Mouse (Mus musculus): Measurements from ENCODE around the gene Elmo3. TPM values are rescaled to one million over a fixed set of nuclear protein-coding genes. Genes with fewer than 3 reads are reported as not detected.

The Elmo3 gene
- polyA plus RNA-seq, 1 experiment = 11.5 TPM

DNA sequence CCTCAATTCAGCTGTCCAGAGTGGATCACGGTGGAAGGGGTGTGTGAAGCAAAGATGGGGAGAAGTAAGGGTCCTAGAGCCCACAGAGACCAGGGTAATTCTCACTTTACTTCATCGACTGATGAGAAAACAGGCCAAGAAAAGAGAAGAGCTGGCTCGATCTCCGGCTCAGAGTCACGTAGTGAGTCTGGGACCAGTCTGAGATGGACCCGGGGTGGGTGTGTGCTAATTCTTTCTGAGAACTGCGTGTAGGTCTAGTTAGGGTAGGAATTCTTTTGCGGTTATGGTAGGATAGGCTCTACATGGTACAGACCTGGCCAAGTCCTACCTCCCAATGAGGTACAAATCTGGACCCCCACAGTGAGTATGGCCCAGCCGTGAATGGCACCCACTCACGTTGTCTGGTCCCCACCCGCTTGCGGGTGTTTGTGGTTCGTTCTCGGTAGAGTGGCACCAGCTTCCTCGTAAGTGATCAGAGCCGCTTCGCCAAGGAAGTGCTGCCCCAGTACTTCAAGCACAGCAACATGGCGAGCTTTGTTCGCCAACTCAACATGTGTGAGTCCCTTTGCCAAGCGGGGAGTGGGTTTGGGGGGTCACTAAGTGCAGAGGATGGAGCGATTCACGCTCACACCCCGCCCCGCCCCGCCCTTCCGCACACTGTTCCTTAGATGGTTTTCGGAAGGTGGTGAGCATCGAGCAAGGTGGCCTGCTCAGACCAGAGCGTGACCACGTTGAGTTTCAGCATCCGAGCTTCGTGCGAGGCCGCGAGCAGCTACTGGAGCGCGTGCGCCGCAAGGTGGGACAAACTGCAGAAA, 35.1 kb upstream of the Elmo3 start:
- 10% methylated on average over 39 of the region's 39 CpGs for WGBS
- no peak for TF ChIP-seq CTCF (IDR thresholded peaks at IDR 0.05; ENCODE audit: control insufficient read depth, insufficient read depth, low read length)
- no peak for TF ChIP-seq POLR2A (IDR thresholded peaks at IDR 0.05; ENCODE audit: borderline replicate concordance, control insufficient read depth, low read depth, low read length)

GRCm38 (mm10) chr8:105270916-105271186, 34.5 kb upstream of the Elmo3 start:
- H3K27ac ChIP-seq (ENCODE audit: control insufficient read depth, insufficient read depth, low read depth, low read length, poor library complexity) = no peak overlapping the region
- no peak overlapping the region for H3K4me3 ChIP-seq (replicated peaks; ENCODE audit: control insufficient read depth, low read depth, low read length)
- WGBS = 18% methylated on average over 11 of the region's 11 CpGs
- TF ChIP-seq CTCF (IDR thresholded peaks at IDR 0.05; ENCODE audit: control insufficient read depth, insufficient read depth, low read length) (no peak), POLR2A (IDR thresholded peaks at IDR 0.05; ENCODE audit: borderline replicate concordance, control insufficient read depth, low read depth, low read length) (no peak)
- H3K4me1 ChIP-seq (ENCODE audit: control insufficient read depth, insufficient read depth, low read length) = no peaks in the 10 kb centered on the region

More for the DNA sequence above, 35.1 kb upstream of the Elmo3 start:
- Histone ChIP-seq H3K4me3 (replicated peaks; ENCODE audit: control insufficient read depth, low read depth, low read length) (no peak overlapping the region), H3K4me1 (ENCODE audit: control insufficient read depth, insufficient read depth, low read length) (no peaks in the 10 kb centered on the region), H3K27ac (ENCODE audit: control insufficient read depth, insufficient read depth, low read depth, low read length, poor library complexity) (no peak overlapping the region; the same call in 1 of the 2 replicates)

GRCm38 (mm10) chr8:105275387-105275786, 30.0 kb upstream of the Elmo3 start:
- 28% methylated on average over 11 of the region's 11 CpGs for WGBS
- TF ChIP-seq CTCF (IDR thresholded peaks at IDR 0.05; ENCODE audit: control insufficient read depth, insufficient read depth, low read length) (no peak), POLR2A (IDR thresholded peaks at IDR 0.05; ENCODE audit: borderline replicate concordance, control insufficient read depth, low read depth, low read length) (no peak)

GRCm38 (mm10) chr8:105275840-105276239, 29.6 kb upstream of the Elmo3 start, which contains the start of gene Nol3:
Nol3 (plus strand) TSS chr8:105276140.
- WGBS = 11% methylated on average over 10 of the region's 10 CpGs
- Histone ChIP-seq H3K27ac (ENCODE audit: control insufficient read depth, insufficient read depth, low read depth, low read length, poor library complexity) (no peak within 1 kb of the TSS), H3K4me3 (replicated peaks; ENCODE audit: control insufficient read depth, low read depth, low read length) (no peak within 1 kb of the TSS), H3K4me1 (ENCODE audit: control insufficient read depth, insufficient read depth, low read length) (peaks cover 1% of the 10 kb centered on the region)
- TF ChIP-seq POLR2A (IDR thresholded peaks at IDR 0.05; ENCODE audit: borderline replicate concordance, control insufficient read depth, low read depth, low read length) = no peak
- no peak for TF ChIP-seq CTCF (IDR thresholded peaks at IDR 0.05; ENCODE audit: control insufficient read depth, insufficient read depth, low read length)

More at GRCm38 (mm10) chr8:105275387-105275786, 30.0 kb upstream of the Elmo3 start:
- no peak overlapping the region for H3K4me3 ChIP-seq (replicated peaks; ENCODE audit: control insufficient read depth, low read depth, low read length)
- peaks cover 1% of the 10 kb centered on the region for H3K4me1 ChIP-seq (ENCODE audit: control insufficient read depth, insufficient read depth, low read length)
- H3K27ac ChIP-seq (ENCODE audit: control insufficient read depth, insufficient read depth, low read depth, low read length, poor library complexity) = no peak overlapping the region

GRCm38 (mm10) chr8:105276292-105277120, 28.9 kb upstream of the Elmo3 start:
- WGBS = 5% methylated on average over 30 of the region's 30 CpGs
- peaks cover 1% of the 10 kb centered on the region for H3K4me1 ChIP-seq (ENCODE audit: control insufficient read depth, insufficient read depth, low read length)
- H3K4me3 ChIP-seq (replicated peaks; ENCODE audit: control insufficient read depth, low read depth, low read length) = no peak overlapping the region
- H3K27ac ChIP-seq (ENCODE audit: control insufficient read depth, insufficient read depth, low read depth, low read length, poor library complexity) = no peak overlapping the region
- TF ChIP-seq CTCF (IDR thresholded peaks at IDR 0.05; ENCODE audit: control insufficient read depth, insufficient read depth, low read length) (no peak), POLR2A (IDR thresholded peaks at IDR 0.05; ENCODE audit: borderline replicate concordance, control insufficient read depth, low read depth, low read length) (no peak)

DNA sequence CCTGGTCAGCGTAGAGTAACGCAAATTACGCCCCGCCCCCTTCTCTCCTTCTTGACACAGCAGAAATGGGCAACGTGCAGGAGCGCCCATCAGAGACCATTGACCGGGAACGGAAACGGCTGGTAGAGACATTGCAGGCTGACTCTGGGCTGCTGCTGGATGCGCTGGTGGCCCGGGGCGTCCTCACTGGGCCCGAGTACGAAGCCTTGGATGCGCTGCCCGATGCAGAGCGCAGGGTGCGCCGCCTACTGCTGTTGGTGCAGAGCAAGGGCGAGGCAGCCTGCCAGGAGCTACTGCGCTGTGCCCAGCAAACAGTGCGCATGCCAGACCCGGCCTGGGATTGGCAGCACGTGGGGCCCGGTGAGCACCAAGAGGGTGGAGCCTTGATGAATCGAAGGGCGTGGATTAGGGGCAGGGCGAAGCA, 26.5 kb upstream of the Elmo3 start:
- Histone ChIP-seq H3K27ac (ENCODE audit: control insufficient read depth, insufficient read depth, low read depth, low read length, poor library complexity) (no peak overlapping the region), H3K4me3 (replicated peaks; ENCODE audit: control insufficient read depth, low read depth, low read length) (no peak overlapping the region), H3K4me1 (ENCODE audit: control insufficient read depth, insufficient read depth, low read length) (peaks cover 1% of the 10 kb centered on the region)
- TF ChIP-seq POLR2A (IDR thresholded peaks at IDR 0.05; ENCODE audit: borderline replicate concordance, control insufficient read depth, low read depth, low read length) (no peak; the same call in 1 of the 2 replicates), CTCF (IDR thresholded peaks at IDR 0.05; ENCODE audit: control insufficient read depth, insufficient read depth, low read length) (no peak)
- WGBS = under 1% methylated on average over 28 of the region's 28 CpGs

- 47% methylated on average over 3 of the region's 3 CpGs for WGBS
- peaks cover 1% of the 10 kb centered on the region for H3K4me1 ChIP-seq (ENCODE audit: control insufficient read depth, insufficient read depth, low read length)
- no peak overlapping the region for H3K27ac ChIP-seq (ENCODE audit: control insufficient read depth, insufficient read depth, low read depth, low read length, poor library complexity)
- H3K4me3 ChIP-seq (replicated peaks; ENCODE audit: control insufficient read depth, low read depth, low read length) = no peak overlapping the region
- TF ChIP-seq CTCF (IDR thresholded peaks at IDR 0.05; ENCODE audit: control insufficient read depth, insufficient read depth, low read length) = no peak
- TF ChIP-seq POLR2A (IDR thresholded peaks at IDR 0.05; ENCODE audit: borderline replicate concordance, control insufficient read depth, low read depth, low read length) = no peak
Observed at GRCm38 (mm10) chr8:105280567-105280966, 24.8 kb upstream of the Elmo3 start.

- 86% methylated on average over 12 of the region's 12 CpGs for WGBS
- no peak for TF ChIP-seq POLR2A (IDR thresholded peaks at IDR 0.05; ENCODE audit: borderline replicate concordance, control insufficient read depth, low read depth, low read length)
- no peak for TF ChIP-seq CTCF (IDR thresholded peaks at IDR 0.05; ENCODE audit: control insufficient read depth, insufficient read depth, low read length)
- peaks cover 1% of the 10 kb centered on the region for H3K4me1 ChIP-seq (ENCODE audit: control insufficient read depth, insufficient read depth, low read length)
Observed at GRCm38 (mm10) chr8:105281821-105282220, 23.6 kb upstream of the Elmo3 start.

More at GRCm38 (mm10) chr8:105281821-105282220, 23.6 kb upstream of the Elmo3 start:
- no peak overlapping the region for H3K4me3 ChIP-seq (replicated peaks; ENCODE audit: control insufficient read depth, low read depth, low read length)
- H3K27ac ChIP-seq (ENCODE audit: control insufficient read depth, insufficient read depth, low read depth, low read length, poor library complexity) = no peak overlapping the region
